Mouse (Mus musculus): Measurements from ENCODE around the gene Syndig1.

Syndig1 gene

GRCm38 (mm10) chr2:149983107-149983506, 154.1 kb downstream of the Syndig1 start:
- no peak for DNase-seq

GRCm38 (mm10) chr2:149987610-149988009, 158.6 kb downstream of the Syndig1 start:
- DNase-seq: no peak

- no peak for DNase-seq
These were observed 162.5 kb downstream of the Syndig1 start for GRCm38 (mm10) chr2:149991506-149991905.

- DNase-seq: no peak
These were observed 163.9 kb downstream of the Syndig1 start for GRCm38 (mm10) chr2:149992921-149993320.

GRCm38 (mm10) chr2:149996382-149996964, 167.5 kb downstream of the Syndig1 start:
- no peak for DNase-seq

GRCm38 (mm10) chr2:149997657-149998056, 168.6 kb downstream of the Syndig1 start:
- DNase-seq: no peak

- DNase-seq: no peak
These were observed 169.5 kb downstream of the Syndig1 start for GRCm38 (mm10) chr2:149998373-149999108.

GRCm38 (mm10) chr2:150000564-150000963, 171.6 kb downstream of the Syndig1 start:
- DNase-seq: no peak

GRCm38 (mm10) chr2:150003499-150003898, 174.5 kb downstream of the Syndig1 start:
- DNase-seq: no peak

- DNase-seq: no peak
These were observed 183.9 kb downstream of the Syndig1 start for GRCm38 (mm10) chr2:150012787-150013346.

GRCm38 (mm10) chr2:150013785-150014184, 184.8 kb downstream of the Syndig1 start:
- DNase-seq: no peak

- no peak for DNase-seq
These were observed 187.3 kb downstream of the Syndig1 start for GRCm38 (mm10) chr2:150016303-150016702.

- no peak for DNase-seq
These were observed 191.7 kb downstream of the Syndig1 start for GRCm38 (mm10) chr2:150020706-150021105.

GRCm38 (mm10) chr2:150023873-150024339, 194.9 kb downstream of the Syndig1 start:
- DNase-seq: no peak

GRCm38 (mm10) chr2:150043531-150043930, 214.5 kb downstream of the Syndig1 start:
- no peak for DNase-seq
